Mouse (Mus musculus) layer of hippocampus, adult 18-20 months (tissue): ENCODE results near the gene Tbxas1. TPM values are rescaled to one million over a fixed set of nuclear protein-coding genes. Genes with fewer than 3 reads are reported as not detected.

Source experiments
- DNase-seq, 2 experiments: peaks; one replicate each; pipeline ENCODE4 v3.0.0; 2022; ENCODE audit warnings: low spot score in 2 of 2
- total RNA-seq, 2 experiments: library from RNA; stranded (reverse); gene quantifications; 2 replicates each; pipeline ENCODE4 v1.2.3; 2021

Tbxas1 gene
- total RNA-seq, 2 experiments from 2014 or later, result 1.9 to 2.7 TPM

- DNase-seq, result no peak
Measured at GRCm38 (mm10) chr6:38921810-38922116, 46.6 kb downstream of the Tbxas1 start.

GRCm38 (mm10) chr6:38922517-38922916 is 47.3 kb downstream of the Tbxas1 start:
- DNase-seq, result no peak

GRCm38 (mm10) chr6:38923450-38923849 is 48.2 kb downstream of the Tbxas1 start:
- no peak for DNase-seq

GRCm38 (mm10) chr6:38923870-38924817 is 48.9 kb downstream of the Tbxas1 start:
- DNase-seq, result no peak

- no peak for DNase-seq
Measured at GRCm38 (mm10) chr6:38925719-38926118, 50.5 kb downstream of the Tbxas1 start.

- no peak for DNase-seq
Measured at GRCm38 (mm10) chr6:38926135-38926962, 51.1 kb downstream of the Tbxas1 start.

GRCm38 (mm10) chr6:38926963-38927361 is 51.8 kb downstream of the Tbxas1 start:
- no peak for DNase-seq

- no peak for DNase-seq
Measured at GRCm38 (mm10) chr6:38928489-38928888, 53.3 kb downstream of the Tbxas1 start.

GRCm38 (mm10) chr6:38936009-38936408 is 60.8 kb downstream of the Tbxas1 start:
- DNase-seq, result no peak

- DNase-seq, result no peak
Measured at GRCm38 (mm10) chr6:38938421-38938820, 63.2 kb downstream of the Tbxas1 start.

GRCm38 (mm10) chr6:38939096-38939495 is 63.9 kb downstream of the Tbxas1 start:
- DNase-seq, result no peak

GRCm38 (mm10) chr6:38941016-38941415 is 65.8 kb downstream of the Tbxas1 start:
- no peak for DNase-seq

GRCm38 (mm10) chr6:38942771-38943170 is 67.6 kb downstream of the Tbxas1 start:
- DNase-seq, result no peak

GRCm38 (mm10) chr6:38944392-38944791 is 69.2 kb downstream of the Tbxas1 start:
- no peak for DNase-seq

GRCm38 (mm10) chr6:38944826-38945225 is 69.6 kb downstream of the Tbxas1 start:
- DNase-seq, result no peak

GRCm38 (mm10) chr6:38945681-38946080 is 70.5 kb downstream of the Tbxas1 start:
- no peak for DNase-seq

GRCm38 (mm10) chr6:38947282-38947681 is 72.1 kb downstream of the Tbxas1 start:
- no peak for DNase-seq

- DNase-seq, result no peak
Measured at GRCm38 (mm10) chr6:38949683-38950161, 74.5 kb downstream of the Tbxas1 start.

- no peak for DNase-seq
Measured at GRCm38 (mm10) chr6:38950341-38950740, 75.1 kb downstream of the Tbxas1 start.

- no peak for DNase-seq
Measured at GRCm38 (mm10) chr6:38950838-38951237, 75.6 kb downstream of the Tbxas1 start.

- no peak for DNase-seq
Measured at GRCm38 (mm10) chr6:38956641-38957040, 81.4 kb downstream of the Tbxas1 start.

- DNase-seq, result no peak
Measured at GRCm38 (mm10) chr6:38957246-38957645, 82.0 kb downstream of the Tbxas1 start.
